Mouse (Mus musculus) spleen, postnatal 4 days (tissue): ENCODE results near the gene Polr1a.
"Not testable (repeated sequence)": the region's sequence is repeated elsewhere in the genome, so short reads cannot be mapped to it uniquely, and the experiment has no call there.

Experiments
- DNase-seq, 2 experiments: peaks; one replicate each; pipeline ENCODE4 v3.0.0; 2022; ENCODE audit warnings: low spot score in 2 of 2

The Polr1a gene

GRCm38 (mm10) chr6:71908481-71909381 is at the start of gene Polr1a, which contains the start of gene Ptcd3:
Gene Polr1a (plus strand): TSS chr6:71909053.
Gene Ptcd3 (minus strand): TSS chr6:71908750.
- peak; percentile 93 to 96 for DNase-seq

- DNase-seq: no peak
These were observed 41.1 kb upstream of the Polr1a start for GRCm38 (mm10) chr6:71867751-71868150.

- DNase-seq: no peak
These were observed 40.0 kb upstream of the Polr1a start for GRCm38 (mm10) chr6:71868809-71869208.

- no peak for DNase-seq
These were observed 37.5 kb upstream of the Polr1a start for GRCm38 (mm10) chr6:71871396-71871795.

GRCm38 (mm10) chr6:71877965-71878760 is 30.7 kb upstream of the Polr1a start:
- no peak for DNase-seq

GRCm38 (mm10) chr6:71893263-71893662 is 15.6 kb upstream of the Polr1a start:
- no peak for DNase-seq

GRCm38 (mm10) chr6:71907702-71908235 is 1.1 kb upstream of the Polr1a start:
- DNase-seq: no peak

GRCm38 (mm10) chr6:71909384-71909783 is 531 bp downstream of the Polr1a start:
- no peak for DNase-seq

- DNase-seq: no peak
These were observed 987 bp downstream of the Polr1a start for GRCm38 (mm10) chr6:71909840-71910239.

GRCm38 (mm10) chr6:71911686-71912450 is 3.0 kb downstream of the Polr1a start:
- no peak for DNase-seq

- DNase-seq: no peak
These were observed 11.9 kb downstream of the Polr1a start for GRCm38 (mm10) chr6:71920752-71921151.

GRCm38 (mm10) chr6:71925233-71925632 is 16.4 kb downstream of the Polr1a start:
- DNase-seq: not testable (repeated sequence)

- DNase-seq: no peak
These were observed 19.1 kb downstream of the Polr1a start for GRCm38 (mm10) chr6:71927911-71928310.

GRCm38 (mm10) chr6:71930053-71930452 is 21.2 kb downstream of the Polr1a start:
- DNase-seq: peak; percentile 36 to 73

- no peak for DNase-seq
These were observed 22.1 kb downstream of the Polr1a start for GRCm38 (mm10) chr6:71930830-71931437.

- DNase-seq: no peak
These were observed 23.5 kb downstream of the Polr1a start for GRCm38 (mm10) chr6:71932347-71932746.

GRCm38 (mm10) chr6:71934081-71934556 is 25.3 kb downstream of the Polr1a start:
- DNase-seq: no peak

- DNase-seq: no peak
These were observed 26.9 kb downstream of the Polr1a start for GRCm38 (mm10) chr6:71935737-71936136.

GRCm38 (mm10) chr6:71940912-71941311 is 32.1 kb downstream of the Polr1a start:
- DNase-seq: no peak

GRCm38 (mm10) chr6:71945101-71945500 is 36.2 kb downstream of the Polr1a start:
- DNase-seq: no peak

- no peak for DNase-seq
These were observed 37.3 kb downstream of the Polr1a start for GRCm38 (mm10) chr6:71946121-71946520.
